23 mouse cellular contexts compared by ENCODE assay signal in the genomic region with DNA sequence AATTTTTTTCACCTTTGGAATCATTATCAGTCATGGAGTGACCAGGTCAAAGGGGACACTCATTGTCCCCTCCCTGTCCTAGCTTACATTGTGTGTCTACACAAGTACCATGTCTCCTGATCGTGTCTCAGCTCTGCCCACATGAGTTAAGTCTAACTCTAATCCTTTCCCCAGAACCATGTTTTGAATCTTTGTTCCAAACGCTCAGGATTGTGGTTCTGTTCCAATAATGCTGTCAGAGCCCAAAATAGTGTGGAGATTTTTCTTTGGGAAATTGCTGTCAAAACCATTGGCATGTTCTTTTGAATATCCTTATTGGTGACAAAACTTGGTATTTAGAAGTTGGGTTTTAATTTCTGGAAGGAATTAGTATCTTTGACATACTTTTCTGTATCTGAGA.
DNase-seq lines count a peak whose midpoint lies in the region; ATAC-seq and TF ChIP-seq lines count a peak whose summit lies in the region.
"Had no signal": no experiment of that assay in that cellular context is flagged by ENCODE, and none has a peak within 500 bp of the region (broad histone marks: within the 10 kb centered on the region; RNA-seq: fewer than 3 reads in every experiment).

No protein-coding gene starts in this region.

- 82% methylated on average over 2 of the region's 2 CpGs for WGBS in heart, embryonic 11.5 days (ENCODE audit: insufficient replicate concordance)

- no peaks in the 10 kb centered on the region for H3K27me3 ChIP-seq in heart, embryonic 11.5 days (ENCODE audit: control insufficient read depth, insufficient read depth, low read length)
- H3K27me3 ChIP-seq: CH12.LX; embryonic facial prominence, embryonic 12.5 days; embryonic facial prominence, embryonic 15.5 days; heart, embryonic 13.5 days had no signal

- H3K4me1 ChIP-seq in heart, embryonic 11.5 days (ENCODE audit: control insufficient read depth, insufficient read depth, low read length), result peaks cover 5% of the 10 kb centered on the region
- H3K4me1 ChIP-seq: embryonic facial prominence, embryonic 12.5 days; embryonic facial prominence, embryonic 15.5 days had no signal

- TF ChIP-seq CTCF in left cerebral cortex, adult 2 months (IDR thresholded peaks at IDR 0.05), result no peak

- no peaks in the 10 kb centered on the region for H3K36me3 ChIP-seq in heart, embryonic 11.5 days (ENCODE audit: control insufficient read depth, insufficient read depth, low read length)
- H3K36me3 ChIP-seq: embryonic facial prominence, embryonic 12.5 days; embryonic facial prominence, embryonic 15.5 days; G1E; heart, embryonic 13.5 days had no signal

- no peak overlapping the region for H3K9ac ChIP-seq in heart, embryonic 11.5 days (ENCODE audit: low read depth, low read length)
- H3K9ac ChIP-seq: embryonic facial prominence, embryonic 12.5 days; embryonic facial prominence, embryonic 15.5 days; heart, embryonic 13.5 days; hindbrain, embryonic 14.5 days had no signal

- intact Hi-C loops in left cerebral cortex, postnatal 14 days (cut with DNase I), result no loop called here
- intact Hi-C loops in left cerebral cortex, adult 2 months (cut with DNase I), result no loop called here

- no peaks in the 10 kb centered on the region for H3K9me3 ChIP-seq in heart, embryonic 11.5 days (replicated peaks; ENCODE audit: control insufficient read depth, low read length)
- H3K9me3 ChIP-seq: embryonic facial prominence, embryonic 12.5 days; embryonic facial prominence, embryonic 15.5 days; G1E; heart, embryonic 13.5 days had no signal

- H3K4me3 ChIP-seq in left cerebral cortex, adult 2 months, result no peak overlapping the region
- H3K4me3 ChIP-seq in heart, embryonic 11.5 days (ENCODE audit: low read depth, low read length), result no peak overlapping the region
- H3K4me3 ChIP-seq: embryonic facial prominence, embryonic 12.5 days; embryonic facial prominence, embryonic 15.5 days; heart, embryonic 13.5 days had no signal

- H3K27ac ChIP-seq in left cerebral cortex, adult 2 months, result no peak overlapping the region; the same call in 1 of the 2 replicates
- no peak overlapping the region for H3K27ac ChIP-seq in heart, embryonic 11.5 days (ENCODE audit: low read depth, low read length)
- H3K27ac ChIP-seq: embryonic facial prominence, embryonic 12.5 days; embryonic facial prominence, embryonic 15.5 days; heart, embryonic 13.5 days; hindbrain, embryonic 14.5 days had no signal

- no peak overlapping the region for H3K4me2 ChIP-seq in heart, embryonic 11.5 days
- H3K4me2 ChIP-seq: embryonic facial prominence, embryonic 12.5 days; embryonic facial prominence, embryonic 15.5 days; heart, embryonic 13.5 days; hindbrain, embryonic 14.5 days had no signal

- peak; percentile 59 for ATAC-seq in frontal cortex, adult (ENCODE audit: low TSS enrichment)
- no peak for ATAC-seq in heart, embryonic 11.5 days (replicated peaks; ENCODE audit: insufficient number of reproducible peaks, low FRiP score, low TSS enrichment)
- ATAC-seq: forebrain, embryonic 14.5 days; inflammation-experienced regulatory T-cells, adult 6 months; Patski had no signal

- no peak for DNase-seq in frontal cortex, postnatal 14 days (ENCODE audit: low spot score in 2 of 2)
- DNase-seq in left cerebral cortex, postnatal 14 days (ENCODE audit: low spot score in 2 of 2), result peak; percentile 12 to 57
- no peak for DNase-seq in left cerebral cortex, adult 2 months (ENCODE audit: extremely low spot score in 1 of 2, low spot score in 2 of 2)
- DNase-seq in brain, adult 2 months (ENCODE audit: low read depth, low spot score), result peak; percentile 55
- DNase-seq: adrenal gland, postnatal 10 days; adrenal gland, postnatal 36 days; B cell, adult 2 months; cerebellum, adult 11 months; gastrocnemius, postnatal 25 days; heart, adult 18-20 months; heart, postnatal 14 days; heart, postnatal 4 days had no signal

Comparison
In these comparisons a context has a peak if more than half of its experiments do, and no peak if none do; other contexts are left out.
1. DNase-seq: peak in left cerebral cortex, postnatal 14 days (2 of 2) and brain, adult 2 months (single experiment); none in frontal cortex, postnatal 14 days (0 of 2) and left cerebral cortex, adult 2 months (0 of 2).